Mouse (Mus musculus): ENCODE measurements around the gene Arfgef2. TPM values are rescaled to one million over a fixed set of nuclear protein-coding genes. Genes with fewer than 3 reads are reported as not detected.

The Arfgef2 gene
- total RNA-seq (2023) = 10 to 100 TPM; 67.6 to 73.0 TPM

GRCm38 (mm10) chr2:166805250-166806172, at the start of gene Arfgef2:
TSS of gene Arfgef2 (plus strand) at chr2:166805588.

GRCm38 (mm10) chr2:166792355-166792754, 13.0 kb upstream of the Arfgef2 start, which contains the start of gene Trp53rkb:
TSS of gene Trp53rkb (plus strand) at chr2:166792531.

GRCm38 (mm10) chr2:166905711-166906522, 100.5 kb downstream of the Arfgef2 start, which contains the start of gene Cse1l:
TSS of gene Cse1l (plus strand) at chr2:166906040.

Other genes with a start within 250 kb of the Arfgef2 start
- 100 to 1,000 TPM; 113 to 122 TPM for gene Prex1, start 91.8 kb upstream of the Arfgef2 start, total RNA-seq (2023)
- gene Trp53rkb, start 13.1 kb upstream of the Arfgef2 start, total RNA-seq (2023) = 10 to 100 TPM in 1 of 2 experiments, 1 to 10 TPM in 1; 9.3 to 17.0 TPM
- gene Cse1l, start 100.5 kb downstream of the Arfgef2 start, total RNA-seq (2023) = 10 to 100 TPM; 92.0 to 96.2 TPM
- 10 to 100 TPM; 67.6 to 71.0 TPM for gene Stau1, start 190.7 kb downstream of the Arfgef2 start, total RNA-seq (2023)
- gene Ddx27, start 209.6 kb downstream of the Arfgef2 start, total RNA-seq (2023) = 100 to 1,000 TPM; 104 to 108 TPM